Mouse (Mus musculus) intestine, embryonic 16.5 days (tissue): ENCODE results near the gene Gm26920. TPM values are rescaled to one million over a fixed set of nuclear protein-coding genes. Genes with fewer than 3 reads are reported as not detected.

Source experiments
- ATAC-seq: fragments of 200-750 bp; cut with Nextera tagmentation; 2 replicates; pipeline ENCODE4 v1.8.0; 2017; ENCODE audit warnings: moderate TSS enrichment, moderate library complexity
- H3K27ac ChIP-seq: fragments of 300-500 bp; sonication (generic); 2 replicates; pipeline ENCODE4 v1.5.1; 2014; ENCODE audit warnings: mild to moderate bottlenecking, low read length
- H3K27me3 ChIP-seq: fragments of 300-500 bp; sonication (generic); replicated peaks from 2 replicates; pipeline ENCODE4 v1.6.1; 2014; ENCODE audit warnings: low read length, control low read depth, mixed read lengths; ENCODE audit not compliant: control insufficient read depth, insufficient read depth
- H3K36me3 ChIP-seq: fragments of 300-500 bp; sonication (generic); 2 replicates; pipeline ENCODE4 v1.6.1; 2014; ENCODE audit warnings: low read length, control low read depth; ENCODE audit not compliant: control insufficient read depth, insufficient read depth
- H3K4me1 ChIP-seq: fragments of 300-500 bp; sonication (generic); 2 replicates; pipeline ENCODE4 v1.6.1; 2014; ENCODE audit warnings: low read length, control low read depth, mixed read lengths; ENCODE audit not compliant: control insufficient read depth, insufficient read depth
- H3K4me2 ChIP-seq: fragments of 300-500 bp; sonication (generic); 2 replicates; pipeline ENCODE4 v1.6.1; 2014; ENCODE audit warnings: low read depth, low read length, control low read depth
- H3K4me3 ChIP-seq: fragments of 300-500 bp; sonication (generic); 2 replicates; pipeline ENCODE4 v1.5.1; 2014; ENCODE audit warnings: mild to moderate bottlenecking, low read length
- H3K9ac ChIP-seq: fragments of 300-500 bp; sonication (generic); 2 replicates; pipeline ENCODE4 v1.6.1; 2014; ENCODE audit warnings: low read depth, low read length
- H3K9me3 ChIP-seq: fragments of 300-500 bp; sonication (generic); 2 replicates; pipeline ENCODE4 v1.6.1; 2016; ENCODE audit warnings: low read length, control low read depth; ENCODE audit not compliant: control insufficient read depth
- WGBS: fragments of 180-500 bp; shearing (Covaris S2); extraction: QIAGEN DNeasy Blood & Tissue Kit; methylation state at CpG from one replicate; pipeline ENCODE4 v1.1.7; 2014; 5-methylcytosine and 5-hydroxymethylcytosine counted together
- microRNA-seq: library from miRNA; unstranded; fragments of <30 nt; microRNA quantifications from one replicate; pipeline ENCODE4, GENCODE M21; 2016
- polyA plus RNA-seq: library from polyadenylated mRNA; unstranded; fragments of >200 nt; fragmentation: Nextera tagmentation; extraction: Ambion mirVana; gene quantifications from 2 replicates; pipeline ENCODE4 v1.2.1, GENCODE M21; 2015

Gene Gm26920
- polyA plus RNA-seq, 1 experiment from 2014 or later: 0.62 TPM

- Histone ChIP-seq H3K27ac (peak overlapping the region; percentile 5; the same call in 1 of the 2 replicates), H3K4me3 (no peak overlapping the region), H3K9me3 (no peaks in the 10 kb centered on the region), H3K27me3 (no peaks in the 10 kb centered on the region), H3K9ac (no peak overlapping the region), H3K36me3 (peaks cover under 1% of the 10 kb centered on the region; the same call in 1 of the 2 replicates), H3K4me1 (peaks cover 16% of the 10 kb centered on the region), H3K4me2 (no peak overlapping the region)
- 0 out of 2 replicates have a peak, but pooled peaks have one; percentile 27 for ATAC-seq
- WGBS: 55% methylated on average over 21 of the region's 21 CpGs
These were observed 80.7 kb downstream of the Gm26920 start for GRCm38 (mm10) chr7:30009321-30010085.

GRCm38 (mm10) chr7:30008020-30008690 lies 82.1 kb downstream of the Gm26920 start:
- H3K27ac ChIP-seq: no peak overlapping the region
- 80% methylated on average over 6 of the region's 6 CpGs for WGBS

GRCm38 (mm10) chr7:30007601-30008000 lies 82.6 kb downstream of the Gm26920 start:
- no peaks in the 10 kb centered on the region for H3K9me3 ChIP-seq
- H3K4me1 ChIP-seq: peaks cover 16% of the 10 kb centered on the region
- WGBS: 96% methylated on average over 1 of the region's 1 CpGs
- H3K4me3 ChIP-seq: no peak overlapping the region
- H3K27ac ChIP-seq: no peak overlapping the region
- H3K4me2 ChIP-seq: no peak overlapping the region
- H3K9ac ChIP-seq: no peak overlapping the region
- no peak for ATAC-seq
- H3K36me3 ChIP-seq: no peaks in the 10 kb centered on the region
- no peaks in the 10 kb centered on the region for H3K27me3 ChIP-seq

More at GRCm38 (mm10) chr7:30008020-30008690, 82.1 kb downstream of the Gm26920 start:
- Histone ChIP-seq H3K36me3 (no peaks in the 10 kb centered on the region), H3K27me3 (no peaks in the 10 kb centered on the region), H3K4me3 (no peak overlapping the region), H3K9ac (no peak overlapping the region), H3K4me2 (no peak overlapping the region), H3K4me1 (peaks cover 16% of the 10 kb centered on the region), H3K9me3 (no peaks in the 10 kb centered on the region)
- no peak for ATAC-seq

Small RNA genes within 50 kb of the gene (microRNA-seq; reads per million reads assigned to microRNA genes)
- gene Gm23368: not detected

Other genes with a start within 250 kb of the Gm26920 start
- 2.7 and 3.2 TPM in 2 replicates for gene Zfp940, start 236.7 kb downstream of the Gm26920 start, polyA plus RNA-seq
- 4.2 and 4.3 TPM in 2 replicates for gene Zfp420, start 230.4 kb downstream of the Gm26920 start, polyA plus RNA-seq
- gene Zfp27, start 183.8 kb downstream of the Gm26920 start, polyA plus RNA-seq: 6.6 and 7.1 TPM in 2 replicates
- 2.7 TPM in 2 replicates for gene Zfp383, start 182.2 kb downstream of the Gm26920 start, polyA plus RNA-seq
- 5.4 and 6.4 TPM in 2 replicates for gene Zfp74, start 136.3 kb downstream of the Gm26920 start, polyA plus RNA-seq
- 9.1 and 11.6 TPM in 2 replicates for gene Zfp568, start 106.5 kb downstream of the Gm26920 start, polyA plus RNA-seq
- gene Zfp14, start 39.0 kb downstream of the Gm26920 start, polyA plus RNA-seq: 2.0 and 2.2 TPM in 2 replicates
- 4.2 and 4.4 TPM in 2 replicates for gene Zfp82, start 17.5 kb downstream of the Gm26920 start, polyA plus RNA-seq
- gene Zfp566, start 117 bp upstream of the Gm26920 start, polyA plus RNA-seq: 4.3 and 5.3 TPM in 2 replicates
- gene Zfp260, start 4.4 kb upstream of the Gm26920 start, polyA plus RNA-seq: 60.8 and 61.0 TPM in 2 replicates
- 5.0 and 6.6 TPM in 2 replicates for gene Zfp382, start 31.5 kb upstream of the Gm26920 start, polyA plus RNA-seq
- 9.2 and 9.7 TPM in 2 replicates for gene Zfp146, start 79.3 kb upstream of the Gm26920 start, polyA plus RNA-seq
- gene Cox7a1, start 93.7 kb upstream of the Gm26920 start, polyA plus RNA-seq: 41.5 and 50.1 TPM in 2 replicates
- gene Capns1, start 108.4 kb upstream of the Gm26920 start, polyA plus RNA-seq: 80.2 and 86.9 TPM in 2 replicates
- gene Polr2i, start 141.5 kb upstream of the Gm26920 start, polyA plus RNA-seq: 99.2 and 103 TPM in 2 replicates
- gene Tbcb, start 141.9 kb upstream of the Gm26920 start, polyA plus RNA-seq: 139 and 142 TPM in 2 replicates
- gene Ovol3, start 145.3 kb upstream of the Gm26920 start, polyA plus RNA-seq: not detected in 2 replicates
- gene Thap8, start 189.7 kb upstream of the Gm26920 start, polyA plus RNA-seq: 0.22 and 0.37 TPM in 2 replicates
- gene Wdr62, start 190.0 kb upstream of the Gm26920 start, polyA plus RNA-seq: 5.7 and 7.3 TPM in 2 replicates
- 20.9 and 22.1 TPM in 2 replicates for gene Clip3, start 201.3 kb upstream of the Gm26920 start, polyA plus RNA-seq
- 68.8 and 70.6 TPM in 2 replicates for gene Alkbh6, start 218.3 kb upstream of the Gm26920 start, polyA plus RNA-seq
- 58.9 and 59.7 TPM in 2 replicates for gene Syne4, start 224.4 kb upstream of the Gm26920 start, polyA plus RNA-seq
- 0.61 and 2.8 TPM in 2 replicates for gene E130208F15Rik, start 231.3 kb upstream of the Gm26920 start, polyA plus RNA-seq
- 13.8 and 14.3 TPM in 2 replicates for gene Sdhaf1, start 233.5 kb upstream of the Gm26920 start, polyA plus RNA-seq